In genomic region chr6:30205587-30206202, GRCm38 (mm10) we compare ENCODE assay signal across 8 mouse cellular contexts.
A peak's percentile ranks its signal among the peaks of the same experiment; 100 is the strongest.
DNase-seq lines count a peak whose midpoint lies in the region; ATAC-seq lines count a peak whose summit lies in the region.

No protein-coding gene starts in this region.

- H3K9me3 ChIP-seq in heart, embryonic 12.5 days (replicated peaks): no peaks in the 10 kb centered on the region
- no peaks in the 10 kb centered on the region for H3K9me3 ChIP-seq in kidney, embryonic 15.5 days (replicated peaks)
- H3K9me3 ChIP-seq in liver, embryonic 12.5 days (replicated peaks): no peaks in the 10 kb centered on the region
- H3K9me3 ChIP-seq in stomach, embryonic 14.5 days (ENCODE audit: control insufficient read depth, low read depth, low read length): no peaks in the 10 kb centered on the region

- H3K27ac ChIP-seq in heart, embryonic 12.5 days (ENCODE audit: poor library complexity, severe bottlenecking): no peak overlapping the region
- no peak overlapping the region for H3K27ac ChIP-seq in kidney, embryonic 15.5 days
- no peak overlapping the region for H3K27ac ChIP-seq in liver, embryonic 12.5 days
- H3K27ac ChIP-seq in stomach, embryonic 14.5 days (ENCODE audit: low read length): no peak overlapping the region

- peak; percentile 69 to 70 for DNase-seq in CD8-positive naive resting alpha-beta T cell, adult 2 months (ENCODE audit: low read depth in 2 of 2, low spot score in 2 of 2)
- DNase-seq in brain, adult 2 months (ENCODE audit: low read depth, low spot score): peak; percentile 65
- DNase-seq in naive thymus-derived CD4-positive, alpha-beta T cell, adult 2 months (ENCODE audit: low read depth): peak; percentile 82

- WGBS in heart, embryonic 12.5 days: 7% methylated on average over 30 of the region's 30 CpGs
- 7% methylated on average over 30 of the region's 30 CpGs for WGBS in kidney, embryonic 15.5 days
- 8% methylated on average over 30 of the region's 30 CpGs for WGBS in liver, embryonic 12.5 days (ENCODE audit: insufficient replicate concordance)
- WGBS in stomach, embryonic 14.5 days: 5% methylated on average over 30 of the region's 30 CpGs

- peak overlapping the region; percentile 61 for H3K4me2 ChIP-seq in heart, embryonic 12.5 days
- peak overlapping the region; percentile 68 for H3K4me2 ChIP-seq in kidney, embryonic 15.5 days
- H3K4me2 ChIP-seq in liver, embryonic 12.5 days: peak overlapping the region; percentile 61
- H3K4me2 ChIP-seq in stomach, embryonic 14.5 days (replicated peaks; ENCODE audit: low read depth, low read length): peak overlapping the region; percentile 48

- peaks cover 4% of the 10 kb centered on the region for H3K4me1 ChIP-seq in heart, embryonic 12.5 days (replicated peaks)
- peaks cover 4% of the 10 kb centered on the region for H3K4me1 ChIP-seq in kidney, embryonic 15.5 days
- peaks cover 26% of the 10 kb centered on the region for H3K4me1 ChIP-seq in liver, embryonic 12.5 days
- peaks cover 5% of the 10 kb centered on the region; the same call in 1 of the 2 replicates for H3K4me1 ChIP-seq in stomach, embryonic 14.5 days (ENCODE audit: control insufficient read depth, insufficient read depth, low read length)

- ATAC-seq in erythroblast, adult 5-6 weeks (replicated peaks; ENCODE audit: low FRiP score, poor library complexity, severe bottlenecking): peak; percentile 90
- peak; percentile 73 for ATAC-seq in heart, embryonic 12.5 days (ENCODE audit: insufficient number of reproducible peaks, low FRiP score)
- ATAC-seq in kidney, embryonic 15.5 days (replicated peaks; ENCODE audit: low FRiP score): peak; percentile 90
- ATAC-seq in liver, embryonic 12.5 days: peak; percentile 75
- peak; percentile 83 for ATAC-seq in stomach, embryonic 14.5 days (ENCODE audit: insufficient number of reproducible peaks, insufficient read depth, low FRiP score, low read depth)

- no peaks in the 10 kb centered on the region for H3K36me3 ChIP-seq in heart, embryonic 12.5 days
- no peaks in the 10 kb centered on the region for H3K36me3 ChIP-seq in kidney, embryonic 15.5 days
- H3K36me3 ChIP-seq in liver, embryonic 12.5 days: no peaks in the 10 kb centered on the region
- H3K36me3 ChIP-seq in stomach, embryonic 14.5 days (ENCODE audit: control insufficient read depth, insufficient read depth, low read length): no peaks in the 10 kb centered on the region

- H3K4me3 ChIP-seq in heart, embryonic 12.5 days: peak overlapping the region; percentile 12; the same call in 1 of the 2 replicates
- peak overlapping the region; percentile 27 for H3K4me3 ChIP-seq in kidney, embryonic 15.5 days (replicated peaks)
- H3K4me3 ChIP-seq in liver, embryonic 12.5 days: peak overlapping the region; percentile 9; the same call in 1 of the 2 replicates
- H3K4me3 ChIP-seq in stomach, embryonic 14.5 days (ENCODE audit: low read depth, low read length): peak overlapping the region; percentile 8; the same call in 1 of the 2 replicates

- no peaks in the 10 kb centered on the region for H3K27me3 ChIP-seq in heart, embryonic 12.5 days (replicated peaks)
- no peaks in the 10 kb centered on the region for H3K27me3 ChIP-seq in kidney, embryonic 15.5 days
- H3K27me3 ChIP-seq in liver, embryonic 12.5 days (replicated peaks): peaks cover 11% of the 10 kb centered on the region; the same call in 1 of the 2 replicates
- no peaks in the 10 kb centered on the region for H3K27me3 ChIP-seq in stomach, embryonic 14.5 days (ENCODE audit: control insufficient read depth, insufficient read depth, low read length)

- H3K9ac ChIP-seq in heart, embryonic 12.5 days: no peak overlapping the region
- no peak overlapping the region for H3K9ac ChIP-seq in kidney, embryonic 15.5 days
- peak overlapping the region; percentile 35; the same call in 1 of the 2 replicates for H3K9ac ChIP-seq in liver, embryonic 12.5 days
- H3K9ac ChIP-seq in stomach, embryonic 14.5 days (replicated peaks; ENCODE audit: low read depth, low read length): no peak overlapping the region
